Mouse (Mus musculus): ENCODE measurements around the gene Man2b1. TPM values are rescaled to one million over a fixed set of nuclear protein-coding genes. Genes with fewer than 3 reads are reported as not detected.

Man2b1 gene
- polyA plus RNA-seq, 1 experiment from 2014 or later, result 29.9 TPM

DNA sequence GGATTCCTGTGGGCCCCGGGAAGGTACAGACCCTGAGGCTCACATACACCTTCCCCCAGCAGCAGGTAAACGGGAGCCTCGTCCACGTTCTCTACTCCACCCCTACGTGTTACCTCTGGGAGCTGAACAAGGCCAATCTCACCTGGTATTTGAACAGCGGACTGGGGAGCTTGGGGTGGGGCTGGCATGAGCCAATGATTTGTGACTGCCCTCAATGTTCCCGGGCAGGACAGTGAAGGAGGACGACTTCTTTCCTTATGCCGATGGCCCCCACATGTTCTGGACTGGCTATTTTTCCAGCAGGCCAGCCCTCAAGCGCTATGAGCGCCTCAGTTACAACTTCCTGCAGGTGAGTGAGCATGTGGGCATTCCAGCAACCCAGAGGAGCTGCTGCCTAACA, 7.8 kb downstream of the Man2b1 start:
- Histone ChIP-seq H3K9ac (no peak overlapping the region), H3K27ac (replicated peaks) (no peak overlapping the region), H3K36me3 (replicated peaks) (peaks cover 80% of the 10 kb centered on the region), H3K9me3 (replicated peaks) (no peaks in the 10 kb centered on the region), H3K27me3 (no peaks in the 10 kb centered on the region), H3K4me1 (replicated peaks) (0 out of 2 replicates have a peak, but pooled peaks cover 4% of the 10 kb centered on the region), H3K4me3 (replicated peaks) (no peak overlapping the region), H3K4me2 (no peak overlapping the region)
- WGBS (ENCODE audit: insufficient replicate concordance), result 81% methylated on average over 11 of the region's 11 CpGs
- no peak for ATAC-seq (ENCODE audit: insufficient read depth)

GRCm38 (mm10) chr8:85091526-85092090, 8.5 kb downstream of the Man2b1 start:
- Histone ChIP-seq H3K4me2 (no peak overlapping the region), H3K4me1 (replicated peaks) (0 out of 2 replicates have a peak, but pooled peaks cover 4% of the 10 kb centered on the region), H3K27ac (replicated peaks) (no peak overlapping the region), H3K9me3 (replicated peaks) (no peaks in the 10 kb centered on the region), H3K4me3 (replicated peaks) (no peak overlapping the region), H3K36me3 (replicated peaks) (peaks cover 81% of the 10 kb centered on the region), H3K27me3 (no peaks in the 10 kb centered on the region), H3K9ac (no peak overlapping the region)
- 68% methylated on average over 21 of the region's 21 CpGs for WGBS (ENCODE audit: insufficient replicate concordance)
- ATAC-seq (ENCODE audit: insufficient read depth), result no peak

GRCm38 (mm10) chr8:85095051-85095450, 12.0 kb downstream of the Man2b1 start:
- Histone ChIP-seq H3K4me3 (replicated peaks) (no peak overlapping the region), H3K9ac (no peak overlapping the region), H3K4me2 (no peak overlapping the region)

GRCm38 (mm10) chr8:85095566-85095965, 12.5 kb downstream of the Man2b1 start:
- no peak for ATAC-seq (ENCODE audit: insufficient read depth)
- 81% methylated on average over 7 of the region's 7 CpGs for WGBS (ENCODE audit: insufficient replicate concordance)
- Histone ChIP-seq H3K27me3 (no peaks in the 10 kb centered on the region), H3K9ac (no peak overlapping the region), H3K4me3 (replicated peaks) (no peak overlapping the region), H3K9me3 (replicated peaks) (no peaks in the 10 kb centered on the region), H3K27ac (replicated peaks) (no peak overlapping the region), H3K36me3 (replicated peaks) (peaks cover 73% of the 10 kb centered on the region), H3K4me2 (no peak overlapping the region), H3K4me1 (replicated peaks) (0 out of 2 replicates have a peak, but pooled peaks cover 4% of the 10 kb centered on the region)

More at GRCm38 (mm10) chr8:85095051-85095450, 12.0 kb downstream of the Man2b1 start:
- Histone ChIP-seq H3K36me3 (replicated peaks) (peaks cover 73% of the 10 kb centered on the region), H3K27me3 (no peaks in the 10 kb centered on the region), H3K4me1 (replicated peaks) (0 out of 2 replicates have a peak, but pooled peaks cover 4% of the 10 kb centered on the region), H3K27ac (replicated peaks) (no peak overlapping the region), H3K9me3 (replicated peaks) (no peaks in the 10 kb centered on the region)
- ATAC-seq (ENCODE audit: insufficient read depth), result no peak
- WGBS (ENCODE audit: insufficient replicate concordance), result 81% methylated on average over 13 of the region's 13 CpGs

GRCm38 (mm10) chr8:85096196-85096595, 13.1 kb downstream of the Man2b1 start:
- Histone ChIP-seq H3K27me3 (no peaks in the 10 kb centered on the region), H3K9me3 (replicated peaks) (no peaks in the 10 kb centered on the region), H3K4me3 (replicated peaks) (no peak overlapping the region), H3K9ac (no peak overlapping the region), H3K4me2 (no peak overlapping the region), H3K36me3 (replicated peaks) (peaks cover 67% of the 10 kb centered on the region), H3K4me1 (replicated peaks) (0 out of 2 replicates have a peak, but pooled peaks cover 4% of the 10 kb centered on the region), H3K27ac (replicated peaks) (no peak overlapping the region)
- 81% methylated on average over 16 of the region's 16 CpGs for WGBS (ENCODE audit: insufficient replicate concordance)
- no peak for ATAC-seq (ENCODE audit: insufficient read depth)

GRCm38 (mm10) chr8:85096850-85097249, 13.8 kb downstream of the Man2b1 start:
- ATAC-seq (ENCODE audit: insufficient read depth), result no peak
- H3K27me3 ChIP-seq, result no peaks in the 10 kb centered on the region
- H3K27ac ChIP-seq (replicated peaks), result no peak overlapping the region
- no peaks in the 10 kb centered on the region for H3K9me3 ChIP-seq (replicated peaks)
- H3K4me3 ChIP-seq (replicated peaks), result no peak overlapping the region
- 74% methylated on average over 4 of the region's 4 CpGs for WGBS (ENCODE audit: insufficient replicate concordance)
- no peaks in the 10 kb centered on the region for H3K4me1 ChIP-seq (replicated peaks)
- no peak overlapping the region for H3K4me2 ChIP-seq
- peaks cover 61% of the 10 kb centered on the region for H3K36me3 ChIP-seq (replicated peaks)
- no peak overlapping the region for H3K9ac ChIP-seq

- no peak overlapping the region for H3K9ac ChIP-seq
- no peaks in the 10 kb centered on the region for H3K9me3 ChIP-seq (replicated peaks)
- H3K4me3 ChIP-seq (replicated peaks), result no peak overlapping the region
- WGBS (ENCODE audit: insufficient replicate concordance), result 55% methylated on average over 4 of the region's 4 CpGs
- no peak overlapping the region for H3K4me2 ChIP-seq
- no peaks in the 10 kb centered on the region for H3K27me3 ChIP-seq
- H3K4me1 ChIP-seq (replicated peaks), result no peaks in the 10 kb centered on the region
- H3K36me3 ChIP-seq (replicated peaks), result peaks cover 34% of the 10 kb centered on the region
- ATAC-seq (ENCODE audit: insufficient read depth), result no peak
- no peak overlapping the region for H3K27ac ChIP-seq (replicated peaks)
Observed at GRCm38 (mm10) chr8:85100076-85100665, 17.1 kb downstream of the Man2b1 start.

GRCm38 (mm10) chr8:85113241-85113640, 30.2 kb downstream of the Man2b1 start:
- Histone ChIP-seq H3K4me3 (replicated peaks) (no peak overlapping the region), H3K4me1 (replicated peaks) (no peaks in the 10 kb centered on the region), H3K4me2 (no peak overlapping the region), H3K36me3 (replicated peaks) (peaks cover 37% of the 10 kb centered on the region), H3K9ac (no peak overlapping the region), H3K27ac (replicated peaks) (no peak overlapping the region), H3K27me3 (no peaks in the 10 kb centered on the region), H3K9me3 (replicated peaks) (no peaks in the 10 kb centered on the region)
- ATAC-seq (ENCODE audit: insufficient read depth), result no peak
- WGBS (ENCODE audit: insufficient replicate concordance), result 76% methylated on average over 10 of the region's 10 CpGs

- H3K4me1 ChIP-seq (replicated peaks), result no peaks in the 10 kb centered on the region
- H3K9me3 ChIP-seq (replicated peaks), result no peaks in the 10 kb centered on the region
- 46% methylated on average over 4 of the region's 4 CpGs for WGBS (ENCODE audit: insufficient replicate concordance)
- peaks cover 23% of the 10 kb centered on the region for H3K36me3 ChIP-seq (replicated peaks)
- no peak overlapping the region for H3K4me2 ChIP-seq
- no peak overlapping the region for H3K9ac ChIP-seq
- H3K27ac ChIP-seq (replicated peaks), result no peak overlapping the region
- peaks cover 10% of the 10 kb centered on the region for H3K27me3 ChIP-seq
- ATAC-seq (ENCODE audit: insufficient read depth), result no peak
- no peak overlapping the region for H3K4me3 ChIP-seq (replicated peaks)
Observed at GRCm38 (mm10) chr8:85115501-85115900, 32.4 kb downstream of the Man2b1 start.

DNA sequence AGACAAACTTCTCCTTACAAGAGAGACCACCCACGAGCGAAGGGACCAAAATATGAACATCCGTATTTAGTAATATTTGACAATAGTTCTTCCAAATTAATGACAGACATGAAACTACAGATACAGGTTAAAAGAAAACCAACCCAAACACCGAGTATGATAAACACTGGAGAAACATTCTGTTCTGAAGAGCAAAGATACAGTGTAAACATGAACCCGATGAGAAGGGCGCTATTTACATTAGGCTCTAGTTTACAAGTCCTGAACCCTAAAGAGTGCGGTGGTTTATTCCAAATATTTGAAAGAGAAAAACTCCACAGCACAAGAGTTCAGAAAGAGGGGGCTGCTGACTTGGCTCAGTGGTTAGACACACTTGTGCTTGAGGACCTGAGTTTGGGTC, 33.9 kb downstream of the Man2b1 start:
- Histone ChIP-seq H3K4me1 (replicated peaks) (no peaks in the 10 kb centered on the region), H3K9me3 (replicated peaks) (no peaks in the 10 kb centered on the region), H3K27me3 (peaks cover 10% of the 10 kb centered on the region), H3K27ac (replicated peaks) (peak overlapping the region; percentile 35; the same call in 1 of the 2 replicates), H3K4me3 (replicated peaks) (0 out of 2 replicates have a peak overlapping the region, but pooled peaks have one; percentile 5), H3K4me2 (0 out of 2 replicates have a peak overlapping the region, but pooled peaks have one; percentile 10), H3K36me3 (replicated peaks) (peaks cover 9% of the 10 kb centered on the region), H3K9ac (no peak overlapping the region)
- ATAC-seq (ENCODE audit: insufficient read depth), result peak; percentile 56
- 65% methylated on average over 7 of the region's 7 CpGs for WGBS (ENCODE audit: insufficient replicate concordance)

DNA sequence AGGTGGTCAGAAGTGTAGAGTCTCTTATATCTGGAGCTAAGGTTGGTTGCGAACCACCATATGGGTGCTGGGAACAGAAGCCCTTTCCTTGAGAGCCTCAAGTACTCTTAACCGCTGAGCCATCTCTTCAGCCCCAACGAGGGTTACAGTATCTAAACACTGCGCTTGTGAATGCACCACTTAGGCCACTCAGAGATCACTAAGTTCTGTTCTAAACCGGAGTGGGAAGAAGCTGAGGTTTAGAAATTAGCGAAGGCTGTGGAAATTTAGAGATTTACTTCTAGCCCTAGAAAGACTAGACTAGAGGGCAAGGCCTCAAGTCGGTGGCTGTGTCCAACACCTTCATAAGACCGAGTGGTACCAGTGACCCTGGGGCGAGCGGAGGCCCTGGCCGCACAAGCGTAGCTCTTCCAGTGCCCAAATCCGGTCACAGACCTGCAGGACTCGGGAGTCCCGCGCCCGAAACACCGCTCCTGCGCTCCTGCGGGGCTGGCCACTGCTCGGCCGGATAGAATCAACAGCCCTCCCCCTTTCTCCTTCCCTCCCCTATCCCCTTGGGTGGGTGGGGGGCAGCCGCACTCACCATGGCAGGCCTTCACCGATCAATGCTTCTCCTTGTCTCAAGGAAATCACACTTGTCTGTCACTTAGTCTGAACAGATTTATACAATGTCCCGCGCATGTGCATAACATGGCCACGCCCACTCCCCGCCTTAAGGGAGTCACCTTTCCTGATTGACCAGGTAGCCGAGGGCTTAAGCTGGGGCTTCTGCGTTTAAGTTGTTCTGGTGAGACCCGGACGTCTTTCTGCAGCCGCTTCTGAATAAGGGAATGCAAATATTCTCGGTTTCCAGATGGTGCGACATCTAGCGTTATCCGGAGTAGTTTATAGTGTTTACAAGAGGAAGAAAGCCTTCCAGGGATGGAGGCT, 36.2 kb downstream of the Man2b1 start:
- Histone ChIP-seq H3K4me2 (peak overlapping the region; percentile 55), H3K4me3 (replicated peaks) (peak overlapping the region; percentile 56), H3K4me1 (replicated peaks) (no peaks in the 10 kb centered on the region), H3K9ac (peak overlapping the region; percentile 32), H3K36me3 (replicated peaks) (no peaks in the 10 kb centered on the region), H3K9me3 (replicated peaks) (no peaks in the 10 kb centered on the region), H3K27me3 (peaks cover 10% of the 10 kb centered on the region), H3K27ac (replicated peaks) (peak overlapping the region; percentile 38; the same call in 1 of the 2 replicates)
- WGBS (ENCODE audit: insufficient replicate concordance), result 10% methylated on average over 37 of the region's 37 CpGs
- ATAC-seq (ENCODE audit: insufficient read depth), result peak; percentile 42; the same call in 1 of the 2 replicates
